Mouse (Mus musculus): ENCODE measurements around the gene Bbc3.

- TF ChIP-seq POLR2AphosphoS2 (IDR thresholded peaks at IDR 0.05; ENCODE audit: low read length) (no peak), TCF12 (IDR thresholded peaks at IDR 0.05; ENCODE audit: low read depth, low read length) (no peak), POLR2A (IDR thresholded peaks at IDR 0.05; ENCODE audit: control insufficient read depth in 1 of 2, insufficient read depth in 1 of 2, low read depth in 1 of 2, low read length in 2 of 2, poor library complexity in 1 of 2) (no peak), SIN3A (IDR thresholded peaks at IDR 0.05; ENCODE audit: low read length) (no peak), JUND (IDR thresholded peaks at IDR 0.05; ENCODE audit: low read depth, low read length) (no peak)
These were observed 58.5 kb downstream of the Bbc3 start for GRCm38 (mm10) chr7:16366669-16367068.
